Mouse (Mus musculus) cerebellum, adult 2 months (tissue): Measurements from ENCODE around the gene Robo4.

Experiments used
- CTCF ChIP-seq: fragments of 200-500 bp; IDR thresholded peaks from 2 replicates; pipeline ENCODE4 v1.5.1; 2011; ENCODE audit warnings: low read depth, mild to moderate bottlenecking, control low read depth, low read length, moderate library complexity, borderline replicate concordance; ENCODE audit not compliant: insufficient read depth
- POLR2A ChIP-seq: fragments of 200-500 bp; IDR thresholded peaks from 2 replicates; pipeline ENCODE4 v1.6.1; 2011; ENCODE audit warnings: low read length, control low read depth, borderline replicate concordance; ENCODE audit not compliant: insufficient read depth

DNA sequence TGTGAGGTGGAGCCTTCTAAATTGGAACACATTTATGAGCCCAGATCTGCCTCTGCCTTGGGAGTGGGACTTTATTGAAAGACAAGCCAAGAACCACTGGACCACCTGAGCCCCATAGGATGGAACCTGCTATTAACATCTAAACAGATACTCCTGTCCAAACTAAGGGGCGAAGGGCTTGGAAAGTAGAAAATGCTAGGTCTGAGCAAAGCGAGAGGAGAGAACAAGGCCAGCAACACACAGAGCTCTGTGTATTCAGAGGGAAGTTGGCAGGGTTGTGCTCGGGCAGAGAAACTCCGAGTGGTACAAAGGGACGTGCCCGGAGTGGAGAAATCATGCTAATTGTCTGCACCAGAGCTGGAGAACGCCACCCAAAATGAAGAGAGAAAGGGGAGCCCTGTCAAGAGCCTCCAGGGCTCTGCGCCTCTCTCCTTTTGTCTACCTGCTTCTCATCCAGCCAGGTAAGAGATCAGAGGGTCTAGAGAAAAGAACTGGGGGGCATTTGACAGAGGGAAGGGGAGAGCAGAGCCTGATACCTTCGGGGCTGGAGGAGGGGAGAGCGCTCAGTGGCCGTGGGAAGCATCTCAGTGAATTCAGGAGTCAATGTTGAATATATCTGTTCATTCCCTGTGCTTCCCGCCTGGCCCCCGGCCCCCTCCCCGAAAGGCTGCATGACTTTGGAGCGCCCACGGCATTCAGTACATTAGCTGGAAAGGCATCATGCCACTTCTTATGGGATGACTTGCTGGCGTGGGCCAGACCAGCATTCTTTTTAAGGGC is 34.2 kb upstream of the Robo4 start, which contains the start of gene Hepacam:
- TF ChIP-seq CTCF (no peak), POLR2A (no peak)
